Mouse (Mus musculus): ENCODE measurements around the gene Dnah8. TPM values are rescaled to one million over a fixed set of nuclear protein-coding genes. Genes with fewer than 3 reads are reported as not detected.

Gene Dnah8
- polyA plus RNA-seq, 2 experiments from 2014 or later, result 15.6 to 23.1 TPM

GRCm38 (mm10) chr17:30753201-30753600 is 129.0 kb downstream of the Dnah8 start:
- no peak for ATAC-seq

GRCm38 (mm10) chr17:30756771-30757170 is 132.6 kb downstream of the Dnah8 start:
- no peak for ATAC-seq

GRCm38 (mm10) chr17:30760307-30760706 is 136.2 kb downstream of the Dnah8 start:
- no peak for ATAC-seq

GRCm38 (mm10) chr17:30764276-30764675 is 140.1 kb downstream of the Dnah8 start:
- no peak for ATAC-seq

GRCm38 (mm10) chr17:30774416-30774815 is 150.3 kb downstream of the Dnah8 start:
- ATAC-seq, result no peak

- ATAC-seq, result no peak
These were observed 150.9 kb downstream of the Dnah8 start for GRCm38 (mm10) chr17:30775096-30775495.

- ATAC-seq, result no peak
These were observed 156.9 kb downstream of the Dnah8 start for GRCm38 (mm10) chr17:30781046-30781445.

GRCm38 (mm10) chr17:30782286-30782685 is 158.1 kb downstream of the Dnah8 start:
- ATAC-seq, result no peak

- no peak for ATAC-seq
These were observed 164.2 kb downstream of the Dnah8 start for GRCm38 (mm10) chr17:30788361-30788760.

GRCm38 (mm10) chr17:30790816-30791215 is 166.7 kb downstream of the Dnah8 start:
- ATAC-seq, result no peak

GRCm38 (mm10) chr17:30792396-30792795 is 168.2 kb downstream of the Dnah8 start:
- no peak for ATAC-seq

GRCm38 (mm10) chr17:30796616-30797015 is 172.5 kb downstream of the Dnah8 start:
- no peak for ATAC-seq

- ATAC-seq, result no peak
These were observed 176.3 kb downstream of the Dnah8 start for GRCm38 (mm10) chr17:30800261-30800985.

- no peak for ATAC-seq
These were observed 179.5 kb downstream of the Dnah8 start for GRCm38 (mm10) chr17:30803668-30804067.

- no peak for ATAC-seq
These were observed 180.8 kb downstream of the Dnah8 start for GRCm38 (mm10) chr17:30804955-30805354.

- no peak for ATAC-seq
These were observed 181.4 kb downstream of the Dnah8 start for GRCm38 (mm10) chr17:30805511-30806059.

GRCm38 (mm10) chr17:30808866-30809660 is 184.9 kb downstream of the Dnah8 start:
- no peak for ATAC-seq

GRCm38 (mm10) chr17:30809926-30810660 is 185.9 kb downstream of the Dnah8 start:
- no peak for ATAC-seq

- no peak for ATAC-seq
These were observed 194.4 kb downstream of the Dnah8 start for GRCm38 (mm10) chr17:30818543-30818942.

GRCm38 (mm10) chr17:30819134-30819533 is 195.0 kb downstream of the Dnah8 start:
- no peak for ATAC-seq

- ATAC-seq, result no peak
These were observed 197.0 kb downstream of the Dnah8 start for GRCm38 (mm10) chr17:30821115-30821514.

- ATAC-seq, result no peak
These were observed 200.3 kb downstream of the Dnah8 start for GRCm38 (mm10) chr17:30824473-30824872.

GRCm38 (mm10) chr17:30825731-30826304 is 201.7 kb downstream of the Dnah8 start:
- no peak for ATAC-seq
